Mouse (Mus musculus): Measurements from ENCODE around the gene Tmem262.

Tmem262 gene

GRCm38 (mm10) chr19:6097847-6098246 lies 18.0 kb downstream of the Tmem262 start:
- DNase-seq (ENCODE audit: extremely low read depth, insufficient read length, low spot score): no peak

- DNase-seq (ENCODE audit: extremely low read depth, insufficient read length, low spot score): no peak
Measured at GRCm38 (mm10) chr19:6101186-6101585, 21.4 kb downstream of the Tmem262 start.

DNA sequence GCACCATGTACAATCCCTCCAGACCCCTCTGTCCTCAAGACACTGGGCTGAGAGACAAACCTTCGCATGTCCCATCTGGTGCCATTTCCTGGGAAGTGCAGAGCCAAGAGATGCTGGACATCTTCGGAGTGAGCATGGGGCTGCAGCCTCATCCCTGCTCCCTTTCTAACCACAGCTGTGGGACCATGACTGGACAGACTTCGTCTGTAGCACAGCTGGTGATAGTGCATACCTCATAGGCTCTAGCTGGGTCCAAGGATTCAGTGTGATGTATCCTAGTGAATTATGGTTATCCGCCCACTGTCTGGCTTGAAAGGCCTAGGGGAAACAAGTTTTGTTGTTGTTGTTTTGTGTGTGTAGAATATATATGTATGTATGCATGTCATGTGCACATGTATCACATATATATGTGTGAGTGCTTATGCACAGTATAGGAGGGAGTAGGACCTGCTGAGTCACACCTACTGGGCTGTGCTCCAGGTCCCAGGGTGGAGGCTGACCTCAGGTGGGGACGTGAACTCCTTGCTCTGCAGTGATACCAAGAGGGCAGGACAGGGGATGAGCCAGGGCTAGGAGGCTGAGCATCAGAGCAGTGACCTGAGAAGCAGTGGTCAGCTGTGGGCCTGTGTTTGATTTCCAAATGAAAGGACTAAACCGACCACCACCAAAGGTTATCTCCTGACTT lies 22.5 kb downstream of the Tmem262 start:
- DNase-seq (ENCODE audit: extremely low read depth, insufficient read length, low spot score): no peak

GRCm38 (mm10) chr19:6104476-6104875 lies 24.6 kb downstream of the Tmem262 start:
- DNase-seq (ENCODE audit: extremely low read depth, insufficient read length, low spot score): no peak

GRCm38 (mm10) chr19:6105586-6105985 lies 25.8 kb downstream of the Tmem262 start, which contains the start of gene Naaladl1:
Naaladl1 (plus strand) TSS chr19:6105782.
- no peak for DNase-seq (ENCODE audit: extremely low read depth, insufficient read length, low spot score)

DNA sequence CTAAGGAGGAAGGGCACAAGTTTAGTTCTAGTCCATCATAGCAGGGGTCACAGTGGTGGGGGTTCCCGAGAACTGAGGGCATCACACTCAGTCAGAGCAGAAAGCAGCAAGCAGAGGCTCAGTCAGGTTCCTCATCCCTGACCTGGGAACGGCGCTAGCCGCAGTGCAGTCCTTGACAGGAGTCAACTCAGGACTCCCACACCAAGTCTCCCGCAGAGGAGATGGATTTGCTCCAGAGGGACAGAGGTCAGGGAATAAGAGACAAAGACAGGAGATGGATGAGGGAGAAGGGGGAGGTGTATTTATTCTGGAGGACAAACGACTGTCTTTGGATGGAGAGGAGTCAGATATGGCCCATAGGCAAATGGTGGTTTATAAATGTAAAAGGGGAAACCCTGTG lies 33.3 kb downstream of the Tmem262 start:
- no peak for DNase-seq (ENCODE audit: extremely low read depth, insufficient read length, low spot score)

GRCm38 (mm10) chr19:6116113-6116850 lies 36.4 kb downstream of the Tmem262 start:
- DNase-seq (ENCODE audit: extremely low read depth, insufficient read length, low spot score): no peak

GRCm38 (mm10) chr19:6117346-6117985 lies 37.6 kb downstream of the Tmem262 start:
- no peak for DNase-seq (ENCODE audit: extremely low read depth, insufficient read length, low spot score)

DNA sequence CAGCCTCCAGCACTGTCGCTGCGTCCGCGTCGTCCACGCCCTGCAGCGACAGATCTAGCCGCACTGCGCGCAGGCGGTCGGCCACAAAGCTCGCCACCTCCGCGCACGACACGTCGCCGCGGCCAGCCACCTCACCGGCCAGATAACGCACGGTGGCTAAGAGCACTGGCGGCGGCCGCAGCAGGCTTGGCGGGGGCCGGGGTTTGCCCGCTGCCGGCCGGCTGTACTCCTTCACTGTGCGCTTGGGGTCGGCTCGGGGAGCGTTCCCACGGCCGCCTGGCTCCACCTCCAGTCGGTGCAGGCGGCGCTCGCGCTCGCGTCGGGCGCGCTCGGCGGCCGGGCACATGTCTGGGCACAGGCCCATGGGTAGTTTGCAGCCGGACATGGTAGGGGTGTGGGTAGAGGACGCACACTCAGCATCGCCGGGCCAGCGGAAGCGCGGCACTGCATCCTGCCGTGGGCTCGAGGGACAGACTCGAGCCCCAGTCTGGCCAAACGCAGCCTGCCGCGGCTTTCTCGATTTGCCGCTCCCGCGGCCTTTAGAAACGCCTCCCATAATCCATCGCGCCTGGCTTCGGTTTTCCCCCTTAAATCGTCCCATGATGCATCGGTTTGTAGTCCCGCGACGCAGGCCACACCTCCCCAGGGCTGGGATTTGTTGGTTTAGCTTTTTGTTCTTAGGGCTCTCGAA lies 38.3 kb downstream of the Tmem262 start, which contains the start of gene Sac3d1:
Gene Sac3d1 (minus strand): TSS at position 665 of the 691 bp plus-strand sequence.
- peak; percentile 92 for DNase-seq (ENCODE audit: extremely low read depth, insufficient read length, low spot score)

DNA sequence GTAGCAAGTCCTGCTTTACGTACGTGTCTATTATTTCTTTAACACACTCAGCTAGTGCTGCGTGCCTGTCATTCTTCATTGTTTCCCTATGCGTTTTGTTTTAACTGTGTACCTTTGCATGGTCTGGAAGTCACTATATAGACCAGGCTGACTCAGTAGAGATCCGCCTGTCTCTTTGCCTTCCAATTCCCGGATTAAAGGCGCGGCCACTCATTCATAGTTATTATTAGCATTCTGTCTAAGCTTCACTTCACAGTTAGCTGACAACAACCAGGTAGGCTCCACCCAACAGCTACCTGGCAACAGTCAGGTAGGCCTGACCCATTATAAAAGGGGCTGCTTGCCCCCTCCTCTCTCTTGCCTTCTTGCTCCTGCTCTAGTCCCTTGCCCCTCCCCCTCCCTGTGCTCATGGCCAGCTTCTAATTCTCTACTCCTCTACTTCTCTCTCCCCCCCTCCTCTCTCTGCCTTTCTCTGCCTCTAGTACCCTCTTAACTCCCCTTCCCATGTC lies 38.9 kb downstream of the Tmem262 start:
- no peak for DNase-seq (ENCODE audit: extremely low read depth, insufficient read length, low spot score)

- no peak for DNase-seq (ENCODE audit: extremely low read depth, insufficient read length, low spot score)
Measured at GRCm38 (mm10) chr19:6121761-6122160, 41.9 kb downstream of the Tmem262 start.

GRCm38 (mm10) chr19:6123330-6123729 lies 43.5 kb downstream of the Tmem262 start:
- DNase-seq (ENCODE audit: extremely low read depth, insufficient read length, low spot score): no peak

GRCm38 (mm10) chr19:6124898-6125297 lies 45.1 kb downstream of the Tmem262 start:
- no peak for DNase-seq (ENCODE audit: extremely low read depth, insufficient read length, low spot score)

DNA sequence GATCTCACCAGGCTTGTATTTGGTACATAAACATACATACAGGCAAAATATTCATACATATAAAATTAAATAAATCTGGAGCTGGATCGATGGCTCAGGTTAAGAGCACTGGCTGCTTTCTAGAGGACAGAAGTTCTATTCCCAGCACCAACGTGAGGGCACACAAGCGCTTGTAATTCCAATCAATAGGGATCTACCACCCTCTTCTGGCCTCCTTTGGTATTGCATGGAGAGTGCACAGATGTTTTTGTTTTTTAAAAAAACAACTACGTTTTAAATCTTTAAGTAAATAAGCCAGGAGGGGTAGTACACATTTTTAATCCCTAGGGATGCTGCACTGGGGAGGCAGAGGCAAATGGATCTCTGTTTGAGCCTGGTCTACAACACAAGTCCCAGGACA lies 46.5 kb downstream of the Tmem262 start:
- DNase-seq (ENCODE audit: extremely low read depth, insufficient read length, low spot score): peak; percentile 47

GRCm38 (mm10) chr19:6126789-6127580 lies 47.2 kb downstream of the Tmem262 start:
- no peak for DNase-seq (ENCODE audit: extremely low read depth, insufficient read length, low spot score)

- peak; percentile 97 for DNase-seq (ENCODE audit: extremely low read depth, insufficient read length, low spot score)
Measured at GRCm38 (mm10) chr19:6127760-6128341, 48.0 kb downstream of the Tmem262 start, which contains the start of gene Snx15. Snx15 (minus strand) TSS chr19:6128304.
